Mouse (Mus musculus) heart, postnatal 36 days (tissue): ENCODE measurements around the gene Gltp. TPM values are rescaled to one million over a fixed set of nuclear protein-coding genes. Genes with fewer than 3 reads are reported as not detected.

ENCODE experiments used
- DNase-seq, 2 experiments: peaks; one replicate each; pipeline ENCODE4 v3.0.0; 2021 to 2022
- intact Hi-C: fragments of 180-260 bp; cut with DNase I; formaldehyde crosslinking; loops from one replicate; pipeline ENCODE4 v1.15.1; 2025
- total RNA-seq, 2 experiments: library from RNA; stranded (reverse); gene quantifications; 2 replicates each; pipeline ENCODE4 v1.2.3; 2021

Gene Gltp
- total RNA-seq, 2 experiments from 2014 or later: 16.0 to 17.2 TPM

- DNase-seq: peak; percentile 95 to 97
- intact Hi-C loops: loop anchor here (1.0 to 5.0 kb wide), 4 partner anchors 31 to 150 kb away; partner anchors contain the start of genes Ankrd13a and Gm9936
These were observed 16.7 kb upstream of the Gltp start, which contains the start of gene Tchp for GRCm38 (mm10) chr5:114707265-114708068. Tchp (plus strand) TSS chr5:114707760.

- intact Hi-C loops: no loop called here
- DNase-seq: no peak
These were observed 11.9 kb upstream of the Gltp start for GRCm38 (mm10) chr5:114702403-114703392.

- DNase-seq: peak; percentile 25 to 38
- intact Hi-C loops: no loop called here
These were observed 8.2 kb upstream of the Gltp start for GRCm38 (mm10) chr5:114699015-114699414.

GRCm38 (mm10) chr5:114698044-114698746 is 7.4 kb upstream of the Gltp start:
- intact Hi-C loops: no loop called here
- peak; percentile 48 to 58 for DNase-seq

- intact Hi-C loops: no loop called here
- no peak for DNase-seq
These were observed 6.2 kb upstream of the Gltp start for GRCm38 (mm10) chr5:114696939-114697338.

- DNase-seq: no peak
- intact Hi-C loops: no loop called here
These were observed 5.0 kb upstream of the Gltp start for GRCm38 (mm10) chr5:114695775-114696174.

GRCm38 (mm10) chr5:114689700-114690366 is 951 bp downstream of the Gltp start:
- intact Hi-C loops: loop anchor here (2.0 kb wide), 1 partner anchor 21 kb away; no protein-coding TSS in a partner anchor
- peak in 1 of 2 experiments; percentile 35 for DNase-seq

- no peak for DNase-seq
- intact Hi-C loops: no loop called here
These were observed 2.1 kb downstream of the Gltp start for GRCm38 (mm10) chr5:114688703-114689102.

GRCm38 (mm10) chr5:114687901-114688300 is 2.9 kb downstream of the Gltp start:
- DNase-seq: no peak
- intact Hi-C loops: no loop called here

- no peak for DNase-seq
These were observed 4.0 kb downstream of the Gltp start for GRCm38 (mm10) chr5:114686726-114687210.

GRCm38 (mm10) chr5:114685986-114686385 is 4.8 kb downstream of the Gltp start:
- intact Hi-C loops: no loop called here
- DNase-seq: no peak

More at GRCm38 (mm10) chr5:114686726-114687210, 4.0 kb downstream of the Gltp start:
- intact Hi-C loops: no loop called here

- intact Hi-C loops: no loop called here
- no peak for DNase-seq
These were observed 9.1 kb downstream of the Gltp start for GRCm38 (mm10) chr5:114681717-114682116.

- intact Hi-C loops: no loop called here
- no peak for DNase-seq
These were observed 10.0 kb downstream of the Gltp start for GRCm38 (mm10) chr5:114680676-114681285.

- no peak for DNase-seq
- intact Hi-C loops: no loop called here
These were observed 10.8 kb downstream of the Gltp start for GRCm38 (mm10) chr5:114679841-114680591.

GRCm38 (mm10) chr5:114674594-114674993 is 16.2 kb downstream of the Gltp start:
- intact Hi-C loops: no loop called here
- no peak for DNase-seq

GRCm38 (mm10) chr5:114673114-114673513 is 17.7 kb downstream of the Gltp start:
- intact Hi-C loops: no loop called here
- no peak for DNase-seq

GRCm38 (mm10) chr5:114669014-114669413 is 21.8 kb downstream of the Gltp start:
- intact Hi-C loops: loop anchor here (2.0 kb wide), 1 partner anchor 22 kb away; the partner anchor contains the start of gene Gltp
- no peak for DNase-seq

- intact Hi-C loops: loop anchor here (1.0 kb wide), 1 partner anchor 28 kb away; no protein-coding TSS in a partner anchor
- peak; percentile 100 for DNase-seq
These were observed 23.4 kb downstream of the Gltp start for GRCm38 (mm10) chr5:114667228-114667856.
